Mouse (Mus musculus): Measurements from ENCODE around the gene Pacsin1.

DNA sequence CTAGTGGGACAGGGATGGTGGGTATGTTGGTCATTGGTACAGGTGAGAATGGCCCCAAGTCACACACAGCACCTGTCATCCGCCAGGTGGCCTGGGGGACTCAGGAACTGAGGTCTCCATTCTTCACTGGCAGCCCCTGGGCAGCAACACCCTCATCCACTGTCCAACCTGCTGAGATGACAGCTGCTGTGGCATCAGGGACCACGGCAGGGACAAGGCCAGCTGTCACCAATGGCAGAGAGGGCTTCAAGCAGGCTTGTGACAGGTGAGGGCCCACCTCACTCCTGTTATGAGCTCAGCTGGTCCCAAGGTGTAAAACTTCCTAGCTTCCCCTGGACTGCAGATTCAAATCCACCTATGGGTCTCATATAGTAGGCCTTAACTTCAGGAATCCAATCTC, 92.8 kb downstream of the Pacsin1 start:
- TF ChIP-seq CTCF (IDR thresholded peaks at IDR 0.05; ENCODE audit: low read depth), result no peak
- TF ChIP-seq EP300 (IDR thresholded peaks at IDR 0.05; ENCODE audit: low read depth), result no peak

Measured in liver, embryonic 14.5 days (tissue).